Mouse (Mus musculus) macrophage (primary cell): ENCODE measurements around the gene Crtc1. TPM values are rescaled to one million over a fixed set of nuclear protein-coding genes. Genes with fewer than 3 reads are reported as not detected.

Source experiments
- H3K27ac ChIP-seq: fragments of 350-480 bp; formaldehyde crosslinking; 2 replicates; pipeline ENCODE4 v1.9.0; 2021
- H3K36me3 ChIP-seq: fragments of 350-480 bp; formaldehyde crosslinking; 2 replicates; pipeline ENCODE4 v1.9.0; 2021; ENCODE audit errors: inconsistent target
- H3K4me3 ChIP-seq: fragments of 350-480 bp; formaldehyde crosslinking; 2 replicates; pipeline ENCODE4 v1.9.0; 2021; ENCODE audit errors: inconsistent target
- H3K79me2 ChIP-seq: fragments of 350-480 bp; formaldehyde crosslinking; 2 replicates; pipeline ENCODE4 v1.9.0; 2021; ENCODE audit errors: inconsistent target
- WGBS: methylation state at CpG from one replicate; pipeline ENCODE4 v1.1.7; 2026; ENCODE audit warnings: inconsistent platforms; ENCODE audit not compliant: missing documents; 5-methylcytosine and 5-hydroxymethylcytosine counted together
- polyA plus RNA-seq: library from polyadenylated mRNA; stranded (reverse); fragments of 250-400 nt; gene quantifications from 3 replicates; pipeline ENCODE4 v1.2.4, GENCODE M21; 2018; ENCODE audit warnings: inconsistent platforms

The Crtc1 gene
- polyA plus RNA-seq, 1 experiment from 2014 or later: 9.4 TPM

- H3K4me3 ChIP-seq: no peak overlapping the region
- H3K36me3 ChIP-seq: no peaks in the 10 kb centered on the region
- 95% methylated on average over 5 of the region's 5 CpGs for WGBS
- no peaks in the 10 kb centered on the region for H3K79me2 ChIP-seq
- no peak overlapping the region for H3K27ac ChIP-seq
These were observed 14.5 kb upstream of the Crtc1 start for GRCm38 (mm10) chr8:70453852-70454251.

DNA sequence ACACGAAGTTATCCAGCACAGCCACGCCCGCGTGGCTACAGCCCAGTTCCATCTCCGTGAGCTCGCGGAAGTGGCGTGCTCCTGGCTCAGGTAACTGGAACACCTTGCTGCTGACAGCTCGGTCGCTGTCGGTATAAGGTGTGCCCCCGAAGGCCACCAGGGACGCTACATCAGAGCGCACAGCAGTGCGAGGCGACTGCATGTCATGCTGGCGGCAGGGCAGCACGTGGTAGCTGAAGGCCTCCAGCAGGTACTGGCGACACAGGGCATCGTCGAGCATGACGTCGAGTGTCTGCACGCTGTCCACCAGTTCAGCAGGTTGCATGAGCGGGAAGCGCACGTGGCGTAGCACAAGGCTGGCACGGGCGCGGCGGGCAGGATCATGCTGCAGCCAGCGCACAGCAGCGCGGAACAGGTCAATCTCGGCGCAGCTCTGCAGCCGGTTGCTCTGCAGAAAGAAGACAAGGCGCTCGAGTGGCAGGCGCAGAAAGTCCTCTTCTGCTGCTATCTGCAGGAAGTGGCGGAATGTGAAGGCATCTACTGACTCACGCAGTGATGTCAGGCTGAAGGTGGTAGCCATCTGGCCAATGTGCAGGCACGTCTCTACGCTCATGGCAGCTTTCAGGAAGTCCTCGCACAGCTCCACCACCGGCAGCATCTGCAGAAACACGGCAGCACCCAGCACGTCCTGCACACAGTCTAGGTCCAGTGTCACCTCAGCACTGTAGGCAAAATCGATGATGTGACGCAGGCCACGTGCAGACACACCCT is 13.0 kb upstream of the Crtc1 start:
- H3K36me3 ChIP-seq: no peaks in the 10 kb centered on the region
- 91% methylated on average over 44 of the region's 52 CpGs for WGBS
- no peak overlapping the region for H3K4me3 ChIP-seq
- no peak overlapping the region for H3K27ac ChIP-seq
- H3K79me2 ChIP-seq: no peaks in the 10 kb centered on the region

DNA sequence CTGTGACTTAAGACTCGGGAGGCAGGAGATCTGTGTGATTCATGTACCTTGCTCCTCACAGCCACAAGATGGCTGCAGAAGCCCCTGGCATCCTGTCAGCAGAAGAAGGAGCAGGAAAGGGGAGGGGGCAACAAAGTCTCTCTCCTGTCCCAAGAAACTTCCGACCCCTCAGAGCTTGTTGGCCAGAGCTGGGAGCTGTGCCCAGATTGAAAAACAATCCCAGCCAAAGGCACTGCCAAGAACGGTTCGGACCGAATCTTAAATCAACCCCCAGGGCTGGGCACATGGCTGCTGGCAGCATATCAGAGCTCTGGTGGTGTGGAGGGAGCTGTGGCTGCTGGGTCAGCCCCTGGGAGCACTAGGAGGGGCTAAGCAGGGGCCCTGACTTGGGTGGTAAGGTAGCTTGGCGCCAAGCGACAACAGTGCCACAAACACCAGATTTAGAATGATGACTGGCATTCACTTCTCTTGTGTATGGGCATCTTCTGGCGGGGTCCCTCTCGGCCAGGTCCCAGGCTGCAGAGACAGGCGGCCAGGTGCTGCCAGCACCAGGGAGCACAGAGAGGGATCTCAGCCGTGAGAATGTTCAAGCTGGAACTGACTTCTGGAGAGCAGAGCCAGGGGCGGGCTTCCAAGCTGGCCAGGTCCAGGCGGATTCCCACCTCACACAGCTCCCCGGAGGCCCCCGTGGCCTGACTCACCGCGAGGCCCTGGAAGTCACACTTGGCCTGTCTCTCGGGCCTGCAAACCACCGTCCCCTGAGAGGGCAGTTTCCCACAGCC is 8.5 kb upstream of the Crtc1 start:
- no peaks in the 10 kb centered on the region for H3K79me2 ChIP-seq
- no peak overlapping the region for H3K27ac ChIP-seq
- 81% methylated on average over 19 of the region's 19 CpGs for WGBS
- no peak overlapping the region for H3K4me3 ChIP-seq
- H3K36me3 ChIP-seq: no peaks in the 10 kb centered on the region

DNA sequence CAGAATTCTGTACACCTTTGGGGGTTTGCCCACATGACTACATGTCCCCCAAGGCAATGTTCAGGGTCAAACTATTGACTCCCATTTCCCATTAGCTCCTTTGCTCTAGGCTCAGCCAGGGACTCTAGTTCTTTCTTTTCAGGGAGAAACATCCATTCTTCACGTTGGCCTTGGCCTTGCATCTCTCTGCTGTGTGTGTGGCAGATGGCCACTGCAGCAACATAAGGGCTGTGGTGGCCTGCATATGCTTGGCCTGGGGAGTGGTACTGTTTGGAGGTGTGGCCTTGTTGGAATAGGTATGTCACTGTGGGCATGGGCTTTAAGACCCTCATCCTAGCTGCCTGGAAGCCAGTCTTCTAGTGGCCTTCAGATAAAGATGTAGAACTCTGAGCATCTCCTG is 6.6 kb upstream of the Crtc1 start:
- H3K36me3 ChIP-seq: no peaks in the 10 kb centered on the region
- no peak overlapping the region for H3K4me3 ChIP-seq
- no CpG with 5 or more reads among the region's 1 CpGs for WGBS
- no peak overlapping the region for H3K27ac ChIP-seq
- H3K79me2 ChIP-seq: no peaks in the 10 kb centered on the region

DNA sequence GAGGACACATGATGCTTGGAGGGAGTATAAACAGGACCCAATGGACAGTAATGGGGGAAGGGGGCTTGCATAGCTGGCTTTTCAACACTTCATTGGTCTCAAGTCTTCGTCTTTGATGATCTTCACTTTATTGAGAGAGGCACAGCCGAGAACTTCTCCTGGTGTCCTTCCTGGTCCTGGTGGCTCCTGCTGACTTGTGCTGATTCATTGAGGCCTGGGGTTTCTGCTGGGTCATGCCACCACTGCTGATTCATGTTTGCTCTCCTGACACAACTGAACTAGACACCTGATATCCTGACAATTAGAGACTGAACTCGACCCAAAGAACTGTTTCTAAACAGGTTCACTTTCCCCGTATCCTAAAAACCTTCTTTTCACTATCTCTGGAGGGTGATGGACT is 3.9 kb upstream of the Crtc1 start:
- Histone ChIP-seq H3K4me3 (no peak overlapping the region), H3K27ac (no peak overlapping the region), H3K36me3 (no peaks in the 10 kb centered on the region), H3K79me2 (peaks cover 6% of the 10 kb centered on the region; the same call in 1 of the 2 replicates)
- 69% methylated on average over 4 of the region's 4 CpGs for WGBS

GRCm38 (mm10) chr8:70441565-70441964 is 2.2 kb upstream of the Crtc1 start:
- Histone ChIP-seq H3K79me2 (peaks cover 6% of the 10 kb centered on the region; the same call in 1 of the 2 replicates), H3K4me3 (no peak overlapping the region), H3K36me3 (no peaks in the 10 kb centered on the region), H3K27ac (no peak overlapping the region)
- 88% methylated on average over 3 of the region's 3 CpGs for WGBS

GRCm38 (mm10) chr8:70440246-70440645 is 867 bp upstream of the Crtc1 start:
- Histone ChIP-seq H3K79me2 (peaks cover 6% of the 10 kb centered on the region; the same call in 1 of the 2 replicates), H3K36me3 (no peaks in the 10 kb centered on the region), H3K4me3 (no peak overlapping the region), H3K27ac (no peak overlapping the region)
- WGBS: 70% methylated on average over 2 of the region's 3 CpGs

GRCm38 (mm10) chr8:70439848-70440179 is 435 bp upstream of the Crtc1 start:
- WGBS: 3% methylated on average over 7 of the region's 7 CpGs
- no peak overlapping the region for H3K27ac ChIP-seq

GRCm38 (mm10) chr8:70438423-70438822 is 956 bp downstream of the Crtc1 start:
- H3K4me3 ChIP-seq: no peak overlapping the region

More at GRCm38 (mm10) chr8:70439848-70440179, 435 bp upstream of the Crtc1 start:
- Histone ChIP-seq H3K4me3 (peak overlapping the region; percentile 18; the same call in 1 of the 2 replicates), H3K36me3 (no peaks in the 10 kb centered on the region), H3K79me2 (peaks cover 6% of the 10 kb centered on the region; the same call in 1 of the 2 replicates)

GRCm38 (mm10) chr8:70435156-70435555 is 4.2 kb downstream of the Crtc1 start:
- no peak overlapping the region for H3K4me3 ChIP-seq
- H3K79me2 ChIP-seq: peaks cover 6% of the 10 kb centered on the region; the same call in 1 of the 2 replicates
- no peaks in the 10 kb centered on the region for H3K36me3 ChIP-seq
- no peak overlapping the region for H3K27ac ChIP-seq
- 95% methylated on average over 5 of the region's 5 CpGs for WGBS

More at GRCm38 (mm10) chr8:70438423-70438822, 956 bp downstream of the Crtc1 start:
- no peaks in the 10 kb centered on the region for H3K36me3 ChIP-seq
- H3K27ac ChIP-seq: no peak overlapping the region
- WGBS: 96% methylated on average over 2 of the region's 2 CpGs
- peaks cover 6% of the 10 kb centered on the region; the same call in 1 of the 2 replicates for H3K79me2 ChIP-seq

GRCm38 (mm10) chr8:70432991-70433536 is 6.3 kb downstream of the Crtc1 start:
- no peak overlapping the region for H3K27ac ChIP-seq
- H3K79me2 ChIP-seq: no peaks in the 10 kb centered on the region
- no peaks in the 10 kb centered on the region for H3K36me3 ChIP-seq
- 90% methylated on average over 4 of the region's 4 CpGs for WGBS
- H3K4me3 ChIP-seq: no peak overlapping the region

DNA sequence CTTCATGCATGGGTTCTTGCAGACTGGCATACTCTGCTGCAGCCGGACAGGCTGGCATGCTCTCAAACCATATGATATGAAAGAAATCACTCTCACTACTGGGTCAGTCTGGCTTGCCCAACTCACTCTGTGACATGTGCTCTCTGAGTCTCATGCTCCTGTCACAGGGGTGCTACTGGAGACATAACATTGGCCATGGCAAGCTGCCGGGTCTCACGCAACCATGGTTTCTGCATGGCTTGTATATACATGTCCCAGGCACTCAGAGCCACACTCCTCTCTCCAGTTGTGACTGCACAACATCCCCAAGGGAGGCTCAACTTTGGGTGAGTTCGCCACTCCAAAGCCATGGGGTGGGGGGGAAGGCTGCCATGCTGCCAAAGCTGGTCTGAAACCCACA is 8.2 kb downstream of the Crtc1 start:
- H3K36me3 ChIP-seq: no peaks in the 10 kb centered on the region

GRCm38 (mm10) chr8:70426300-70426907 is 13.0 kb downstream of the Crtc1 start:
- Histone ChIP-seq H3K4me3 (no peak overlapping the region), H3K79me2 (no peaks in the 10 kb centered on the region), H3K36me3 (no peaks in the 10 kb centered on the region), H3K27ac (no peak overlapping the region)
- 0% methylated on average over 2 of the region's 2 CpGs for WGBS

More for the DNA sequence above, 8.2 kb downstream of the Crtc1 start:
- no peak overlapping the region for H3K4me3 ChIP-seq
- 98% methylated on average over 4 of the region's 4 CpGs for WGBS
- no peaks in the 10 kb centered on the region for H3K79me2 ChIP-seq
- H3K27ac ChIP-seq: no peak overlapping the region

DNA sequence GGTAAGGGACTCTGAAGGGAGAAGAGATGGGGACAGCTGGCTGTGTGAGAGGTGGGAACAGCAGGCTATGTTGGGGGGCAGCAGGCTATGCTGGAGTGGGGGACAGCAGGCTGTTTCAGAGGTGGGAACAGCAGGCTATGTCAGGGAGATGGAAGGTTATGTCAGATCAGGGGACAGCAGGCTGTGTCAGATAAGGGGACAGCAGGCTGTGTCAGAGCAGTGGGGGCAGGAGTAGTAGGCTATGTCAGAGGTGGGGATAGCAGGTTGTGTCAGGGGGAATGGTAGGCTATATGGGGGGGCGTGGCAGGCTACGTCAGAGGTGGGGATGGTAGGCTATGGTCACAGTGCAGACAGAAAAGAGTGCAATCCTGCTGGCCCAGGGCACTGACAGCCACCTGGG is 16.7 kb downstream of the Crtc1 start:
- H3K79me2 ChIP-seq: no peaks in the 10 kb centered on the region
- H3K27ac ChIP-seq: no peak overlapping the region
- 96% methylated on average over 2 of the region's 2 CpGs for WGBS

More for the DNA sequence above, 16.7 kb downstream of the Crtc1 start:
- H3K4me3 ChIP-seq: no peak overlapping the region
- no peaks in the 10 kb centered on the region for H3K36me3 ChIP-seq
